Mouse (Mus musculus): ENCODE data around the gene Gm17720. TPM values are rescaled to one million over a fixed set of nuclear protein-coding genes. Genes with fewer than 3 reads are reported as not detected.
"Not testable (repeated sequence)": the region's sequence is repeated elsewhere in the genome, so short reads cannot be mapped to it uniquely, and the experiment has no call there.

Gm17720 gene
- total RNA-seq, 2 experiments from 2014 or later = not detected

DNA sequence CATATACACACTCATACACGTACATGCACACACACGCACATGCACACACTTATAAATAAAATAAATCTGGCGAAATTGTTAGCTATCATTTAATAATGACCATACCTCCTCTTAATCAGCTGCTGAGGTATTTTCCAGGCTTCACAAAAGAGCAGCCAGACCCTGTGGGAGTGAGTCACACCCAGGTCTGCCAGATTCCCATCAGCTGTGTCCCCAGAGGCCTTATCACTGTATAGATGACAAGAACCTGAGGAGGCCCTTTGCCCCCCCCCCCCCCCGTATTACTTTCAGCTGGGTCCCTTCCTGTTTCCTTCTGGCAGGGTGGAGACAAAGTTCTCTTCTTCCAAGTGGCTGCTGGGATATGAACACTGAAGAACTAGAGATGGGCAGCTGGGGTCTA lies 62.0 kb downstream of the Gm17720 start:
- no peak for ATAC-seq (ENCODE audit: poor library complexity, severe bottlenecking)

DNA sequence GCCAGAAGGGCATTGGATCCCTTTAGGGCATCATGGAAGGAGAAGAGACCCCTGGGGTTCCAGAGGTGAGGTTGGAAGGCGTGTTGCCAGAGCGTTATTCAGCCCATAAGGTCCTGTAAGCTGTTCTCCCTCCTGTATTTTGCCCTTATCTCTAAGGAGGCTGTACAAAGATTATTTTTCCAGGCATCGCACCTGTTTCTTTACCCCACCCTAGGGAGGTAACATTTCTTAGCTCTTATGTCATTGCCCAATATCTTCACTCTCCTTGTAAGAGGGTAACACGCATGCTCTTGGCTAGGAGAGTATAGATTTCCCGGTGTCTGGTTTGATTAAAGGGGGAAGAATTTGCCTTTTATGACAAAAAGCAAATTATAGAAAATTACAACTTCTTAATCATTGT lies 62.9 kb downstream of the Gm17720 start, which contains the start of gene Chst4:
Chst4 (minus strand) TSS at position 82 of the 400 bp plus-strand sequence.
- no peak for ATAC-seq (ENCODE audit: poor library complexity, severe bottlenecking)

DNA sequence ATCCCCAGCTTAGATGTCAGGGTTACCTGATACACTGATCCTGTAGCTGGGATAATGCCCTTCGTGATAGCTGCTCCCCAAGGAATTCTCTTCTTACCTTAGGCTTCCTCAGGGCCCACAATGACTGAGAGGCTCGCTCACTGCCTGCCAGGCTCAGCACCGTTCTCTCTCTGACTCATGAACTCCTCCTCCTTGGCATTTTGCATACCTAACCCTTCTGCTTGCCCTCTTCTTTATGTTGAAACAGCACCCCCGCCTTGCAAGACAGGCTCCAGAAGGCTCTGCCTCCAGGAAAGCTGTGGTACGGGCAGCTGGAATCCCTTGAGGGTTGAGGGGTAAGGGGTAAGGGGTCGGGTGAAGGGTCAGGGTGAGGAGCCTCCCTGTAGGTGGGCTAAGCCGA lies 63.3 kb downstream of the Gm17720 start:
- ATAC-seq (ENCODE audit: poor library complexity, severe bottlenecking) = no peak

DNA sequence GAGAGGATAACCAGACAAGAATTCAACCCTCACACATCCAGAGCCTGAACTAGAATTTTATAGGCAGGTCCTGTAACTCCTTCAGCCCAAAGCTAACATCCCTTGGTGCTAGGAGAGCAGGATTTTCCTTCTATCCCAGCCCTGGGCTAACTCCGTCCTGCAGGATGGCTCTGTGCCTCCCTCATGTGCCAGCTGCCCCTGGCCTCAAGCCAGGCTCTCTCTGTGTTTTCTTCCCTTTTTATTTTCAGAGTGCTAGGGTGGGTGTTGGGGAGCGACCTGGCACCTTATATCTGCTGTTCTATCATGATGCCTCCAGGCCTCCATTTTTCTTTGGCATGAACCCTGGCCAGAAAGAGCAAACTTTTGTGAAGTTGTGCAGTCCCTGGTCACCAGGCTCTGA lies 66.4 kb downstream of the Gm17720 start:
- ATAC-seq (ENCODE audit: poor library complexity, severe bottlenecking) = no peak

DNA sequence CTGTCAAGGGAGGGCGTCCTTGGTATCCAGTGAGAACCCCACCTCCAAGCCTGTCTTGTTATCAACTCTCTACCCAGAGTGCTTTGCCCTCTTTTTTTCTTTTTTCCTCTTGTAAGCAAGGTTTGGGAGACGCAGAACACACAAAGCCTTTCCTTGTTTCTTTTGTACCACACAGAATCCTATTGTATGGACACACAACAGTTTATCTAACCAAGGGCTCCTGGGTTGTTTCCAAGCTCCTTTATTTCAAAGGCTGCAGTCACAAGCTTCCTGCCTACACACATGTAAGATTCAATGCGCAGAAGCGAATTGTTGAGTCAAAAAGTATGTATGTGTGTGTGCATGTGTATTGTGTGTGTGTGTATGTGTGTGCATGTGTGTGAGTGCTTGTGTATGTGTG lies 68.2 kb downstream of the Gm17720 start:
- no peak for ATAC-seq (ENCODE audit: poor library complexity, severe bottlenecking)

DNA sequence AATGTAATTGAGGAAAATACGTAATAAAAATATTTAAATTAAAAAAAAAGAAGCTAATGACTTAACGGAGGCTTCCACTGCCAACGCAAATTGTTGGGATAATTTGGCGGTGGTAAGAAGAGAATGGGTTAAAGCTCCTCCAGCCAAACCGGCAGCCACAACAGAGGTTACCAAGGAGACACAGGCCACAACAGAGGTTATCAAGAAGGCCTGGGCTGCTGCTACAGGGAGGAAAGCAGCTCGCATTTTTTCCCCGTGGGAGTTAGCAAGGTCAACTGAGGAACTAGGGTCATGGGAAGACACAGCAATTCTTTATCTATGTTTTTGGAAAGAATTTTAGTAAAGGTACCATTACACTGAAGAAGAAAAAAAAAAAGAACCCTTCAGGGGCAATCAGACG lies 68.8 kb downstream of the Gm17720 start:
- ATAC-seq (ENCODE audit: poor library complexity, severe bottlenecking) = not testable (repeated sequence)

Other genes with a start within 250 kb of the Gm17720 start
- gene Phlpp2, start 234.2 kb downstream of the Gm17720 start, total RNA-seq (2015) = 6.2 and 9.3 TPM in 2 replicates
- 8.5 and 8.6 TPM in 2 replicates for gene Phlpp2, start 234.2 kb downstream of the Gm17720 start, total RNA-seq (2017)
- not detected in 2 replicates for gene Marveld3, start 140.6 kb downstream of the Gm17720 start, total RNA-seq (2015)
- gene Marveld3, start 140.6 kb downstream of the Gm17720 start, total RNA-seq (2017) = not detected in 2 replicates
- not detected in 2 replicates for gene Tat, start 112.3 kb downstream of the Gm17720 start, total RNA-seq (2015)
- not detected in 2 replicates for gene Tat, start 112.3 kb downstream of the Gm17720 start, total RNA-seq (2017)
- not detected in 2 replicates for gene Chst4, start 63.0 kb downstream of the Gm17720 start, total RNA-seq (2015)
- not detected in 2 replicates for gene Chst4, start 63.0 kb downstream of the Gm17720 start, total RNA-seq (2017)
- gene Zfp612, start 23.0 kb downstream of the Gm17720 start, total RNA-seq (2015) = not detected in 2 replicates
- not detected in 2 replicates for gene Zfp612, start 23.0 kb downstream of the Gm17720 start, total RNA-seq (2017)
- not detected in 2 replicates for gene Gm21964, start 1.5 kb downstream of the Gm17720 start, total RNA-seq (2015)
- gene Gm21964, start 1.5 kb downstream of the Gm17720 start, total RNA-seq (2017) = not detected in 2 replicates
- not detected in 2 replicates for gene Calb2, start 65.5 kb upstream of the Gm17720 start, total RNA-seq (2015)
- gene Calb2, start 65.5 kb upstream of the Gm17720 start, total RNA-seq (2017) = not detected in 2 replicates
- gene Cmtr2, start 112.9 kb upstream of the Gm17720 start, total RNA-seq (2015) = 3.4 and 6.0 TPM in 2 replicates
- gene Cmtr2, start 112.9 kb upstream of the Gm17720 start, total RNA-seq (2017) = 3.3 and 4.4 TPM in 2 replicates
- not detected in 2 replicates for gene Hydin, start 164.2 kb upstream of the Gm17720 start, total RNA-seq (2015)
- gene Hydin, start 164.2 kb upstream of the Gm17720 start, total RNA-seq (2017) = 0.11 TPM in 1 of 2 replicates, not detected in the other